Mouse (Mus musculus) CD8-positive naive resting alpha-beta T cell, adult 2 months (primary cell): ENCODE measurements at regions not wholly inside any gene's neighbourhood (a gene's known extent, or its start where the extent isn't known, plus 50 kb on each side); places are given as distances from the start of the nearest gene placed in this dataset.
A peak's percentile ranks its signal among the peaks of the same experiment; 100 is the strongest.

ENCODE experiments used
- DNase-seq, 2 experiments: peaks; one replicate each; pipeline ENCODE4 v3.0.0; 2022; ENCODE audit warnings: low read depth in 2 of 2, low spot score in 2 of 2

DNA sequence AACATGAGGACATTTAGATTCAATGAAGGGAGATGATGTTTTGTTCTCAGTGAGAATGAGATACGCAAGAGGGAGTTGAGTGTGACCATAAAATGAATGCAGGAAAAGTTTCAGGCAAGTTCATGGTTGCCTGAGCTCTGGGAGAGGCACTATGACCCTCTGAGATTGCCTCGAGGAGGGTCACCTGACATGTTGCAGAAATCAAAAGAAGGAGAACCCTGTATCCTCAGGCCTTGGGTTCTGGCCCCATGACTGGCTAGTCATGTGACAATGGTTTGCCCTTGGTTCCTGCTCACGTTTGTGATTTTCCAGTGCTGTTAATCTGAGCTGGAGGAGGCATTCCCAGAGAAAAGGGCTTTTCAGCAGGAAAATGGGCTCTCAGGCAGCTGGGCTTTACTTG lies 98.9 kb downstream of the Mab21l3 start:
- no peak for DNase-seq

DNA sequence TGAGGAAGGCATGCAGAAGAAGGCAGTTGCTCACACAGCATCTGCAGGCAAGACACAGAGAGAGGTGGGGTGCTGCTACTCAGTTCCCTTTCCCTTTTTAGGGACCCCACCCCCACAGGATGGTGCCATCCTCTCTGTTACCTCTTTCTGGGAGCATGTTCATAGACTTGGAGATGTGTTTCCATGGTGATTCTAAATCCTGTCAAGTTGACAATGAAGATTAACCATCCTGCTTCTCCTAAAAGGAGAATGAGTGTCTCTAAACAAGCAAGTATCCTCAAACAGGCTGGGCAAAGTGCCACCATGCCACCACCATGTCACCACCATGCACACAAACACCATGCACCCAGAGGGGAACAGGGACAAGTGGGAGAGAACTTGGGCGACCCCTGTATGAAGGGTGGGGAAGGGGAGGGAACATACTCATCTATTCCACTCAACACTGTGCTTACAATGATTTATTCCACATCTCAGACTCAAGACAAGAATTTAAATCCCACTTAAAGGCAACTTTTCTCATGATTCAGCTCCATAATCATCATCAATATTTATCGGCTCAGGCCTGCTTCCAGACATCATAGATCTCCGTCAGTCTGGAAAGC lies 99.6 kb downstream of the Mab21l3 start:
- DNase-seq = no peak

DNA sequence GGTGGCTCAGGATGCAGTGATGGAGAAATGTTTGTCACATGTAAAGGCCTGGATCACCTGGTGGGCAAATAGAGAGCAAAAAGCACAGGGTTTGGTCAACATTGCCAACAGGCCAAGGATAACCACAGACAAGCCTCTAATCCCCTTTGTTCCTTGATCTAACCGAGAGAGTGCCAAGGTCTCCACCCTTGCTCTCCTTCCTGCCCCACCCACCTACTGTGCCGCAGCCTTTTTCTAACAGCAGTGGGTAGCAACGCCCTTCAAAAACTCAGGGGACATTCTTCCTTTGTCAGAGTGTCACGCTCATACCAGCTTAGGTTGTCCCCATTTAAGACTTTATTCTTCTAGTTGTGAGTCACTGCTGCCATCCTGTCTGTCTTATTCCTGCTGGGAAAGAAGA lies 100.6 kb downstream of the Mab21l3 start:
- DNase-seq = peak; percentile 31 to 52

- no peak for DNase-seq
These were observed 107.9 kb downstream of the Mab21l3 start for GRCm38 (mm10) chr3:101740906-101741305.

DNA sequence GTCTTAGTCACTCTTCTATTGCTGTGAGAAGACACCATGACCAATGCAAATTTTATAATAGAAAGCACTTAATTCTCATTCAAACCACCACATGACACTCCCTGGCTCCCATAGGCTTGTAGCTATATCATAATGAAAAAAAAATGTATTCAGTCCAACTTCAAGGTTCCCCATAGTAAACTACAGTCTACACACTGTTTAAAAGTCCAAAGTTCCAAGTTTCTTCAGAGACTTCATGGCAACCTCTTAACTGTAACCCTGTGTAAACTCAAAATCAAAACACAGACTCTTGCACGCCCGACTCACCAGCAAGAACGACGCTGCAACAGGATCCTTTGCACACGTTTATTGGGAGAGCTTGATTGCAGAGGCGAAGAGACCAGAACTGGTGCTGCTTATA lies 111.6 kb downstream of the Mab21l3 start:
- no peak for DNase-seq

DNA sequence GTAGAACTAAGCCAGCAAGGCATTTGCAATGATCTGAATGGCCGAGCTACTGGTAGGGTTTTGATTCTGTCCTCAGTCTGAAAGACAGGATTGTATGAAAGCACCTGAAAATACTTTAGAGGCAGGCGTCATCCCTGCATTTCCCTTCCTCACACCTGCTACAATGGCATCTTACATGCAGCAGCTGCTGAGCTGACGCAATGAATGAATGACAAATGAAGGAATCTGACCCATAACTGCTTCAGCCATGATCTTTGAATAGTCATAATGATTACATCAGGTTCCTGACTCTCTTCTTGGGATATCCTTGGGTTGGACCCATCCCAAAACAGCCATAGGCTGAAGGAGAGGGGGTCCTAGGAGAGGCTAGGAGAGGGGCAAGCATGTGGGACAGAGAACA lies 119.7 kb downstream of the Mab21l3 start:
- no peak for DNase-seq

DNA sequence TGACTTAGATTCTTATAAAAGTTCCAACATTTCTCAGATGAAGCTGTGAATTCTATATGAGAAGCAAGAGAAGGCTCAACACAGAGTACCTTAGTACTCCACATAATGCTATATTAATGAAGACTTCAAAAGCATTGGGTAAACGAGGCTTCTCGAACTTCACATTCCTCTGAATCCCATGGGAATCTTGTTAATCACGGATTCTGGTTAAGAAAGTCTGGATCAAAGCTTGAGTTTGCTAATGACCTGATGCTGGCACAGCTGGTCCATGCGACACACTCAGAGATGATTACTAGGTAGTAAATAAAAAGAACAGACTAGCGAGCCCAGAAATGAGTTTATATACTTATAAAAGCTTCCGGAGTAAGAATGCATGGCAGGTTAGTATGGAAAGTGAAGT lies 118.4 kb upstream of the Atp1a1 start:
- no peak for DNase-seq

DNA sequence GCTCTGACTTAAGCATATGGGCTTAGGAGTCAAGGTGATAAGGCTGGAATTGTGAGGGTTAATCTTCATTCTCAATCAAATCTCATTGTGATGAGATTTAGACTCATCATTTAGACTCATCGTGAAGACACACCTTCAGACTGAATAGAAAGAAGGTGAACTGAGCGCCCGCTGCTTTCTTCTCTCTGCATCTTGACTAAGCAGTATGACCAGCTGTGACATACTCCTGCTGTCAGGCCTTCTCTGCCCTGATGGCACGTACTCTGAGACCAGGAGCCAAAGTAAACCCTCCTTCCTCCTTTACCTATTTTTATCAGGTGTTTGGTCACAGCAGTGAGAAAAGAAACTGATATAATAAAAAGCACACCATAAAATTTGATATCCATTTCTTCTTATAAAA lies 117.5 kb upstream of the Atp1a1 start:
- DNase-seq = no peak

- no peak for DNase-seq
These were observed 110.9 kb upstream of the Atp1a1 start for GRCm38 (mm10) chr3:101715416-101715815.

- no peak for DNase-seq
These were observed 110.3 kb upstream of the Atp1a1 start for GRCm38 (mm10) chr3:101714810-101715209.

GRCm38 (mm10) chr3:101713669-101714068 lies 109.2 kb upstream of the Atp1a1 start:
- DNase-seq = no peak

- DNase-seq = no peak
These were observed 108.7 kb upstream of the Atp1a1 start for GRCm38 (mm10) chr3:101713138-101713638.

GRCm38 (mm10) chr3:101712666-101713065 lies 108.2 kb upstream of the Atp1a1 start:
- no peak for DNase-seq

- DNase-seq = no peak
These were observed 107.2 kb upstream of the Atp1a1 start for GRCm38 (mm10) chr3:101711594-101712171.

DNA sequence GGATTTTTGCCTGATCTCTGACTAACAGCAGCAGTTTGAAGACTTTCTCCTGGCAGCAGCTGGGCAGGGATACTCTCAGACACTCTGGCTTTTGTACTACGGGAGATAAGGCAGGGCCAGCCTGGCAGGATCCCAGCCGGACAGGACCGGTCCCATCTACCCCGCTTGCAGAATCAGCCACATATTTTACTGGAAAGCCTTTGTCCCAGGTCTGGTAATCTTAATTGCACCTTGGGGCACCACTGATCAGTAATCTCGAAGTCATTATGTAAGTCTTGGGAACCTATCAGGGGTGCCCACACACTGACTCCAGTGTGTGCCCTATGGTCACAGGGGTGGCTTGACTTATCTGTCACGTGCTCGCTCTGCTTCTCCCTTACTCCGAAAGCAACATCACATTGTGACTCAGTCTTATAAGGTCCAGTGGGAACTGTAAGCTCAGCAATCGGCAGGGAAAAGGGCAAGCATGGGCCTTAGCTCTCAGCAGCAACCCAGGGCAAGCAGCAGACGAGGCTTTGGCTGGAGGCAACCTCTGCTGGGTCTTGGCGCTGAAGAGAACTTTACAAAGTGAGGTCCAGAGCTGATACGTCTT lies 105.0 kb upstream of the Atp1a1 start:
- DNase-seq = no peak

DNA sequence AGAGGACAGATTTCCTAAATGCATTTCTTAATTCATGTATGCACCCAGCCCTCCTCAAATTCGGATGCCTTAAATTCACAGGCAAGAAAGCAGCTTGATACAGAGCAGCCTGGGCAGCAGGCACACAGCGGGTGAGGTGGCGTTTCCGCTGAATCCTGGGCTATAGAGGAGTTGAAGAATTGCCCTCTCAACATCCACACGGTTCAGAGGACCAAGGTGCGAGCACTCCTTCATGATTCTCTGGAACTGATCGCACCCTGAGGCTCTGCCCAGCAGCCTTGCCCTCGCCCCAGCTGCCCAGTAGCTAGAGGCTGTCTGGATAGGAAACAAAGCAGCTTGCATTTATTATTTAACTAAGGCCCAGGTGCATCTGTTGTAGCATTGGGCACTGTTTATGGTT lies 104.3 kb upstream of the Atp1a1 start:
- DNase-seq = no peak

DNA sequence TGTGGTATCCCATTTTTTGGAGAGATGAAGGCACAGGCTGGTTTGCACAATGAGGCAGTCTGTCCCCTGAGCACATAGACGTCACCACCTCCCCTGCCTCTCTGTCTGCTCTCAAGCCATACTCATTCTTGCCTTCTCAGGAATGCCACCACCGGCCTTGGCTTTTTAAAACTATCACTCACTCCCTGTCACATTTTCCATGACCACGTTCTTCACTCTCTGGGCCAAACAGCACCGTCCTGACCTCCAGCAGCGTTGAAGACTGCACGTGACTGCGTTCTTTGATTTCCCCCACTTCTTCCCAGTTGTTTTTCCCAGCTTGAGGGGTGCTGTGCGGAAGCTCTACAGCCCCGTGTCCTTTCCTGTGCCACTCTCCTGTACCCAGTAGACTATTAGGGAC lies 100.4 kb upstream of the Atp1a1 start:
- no peak for DNase-seq

DNA sequence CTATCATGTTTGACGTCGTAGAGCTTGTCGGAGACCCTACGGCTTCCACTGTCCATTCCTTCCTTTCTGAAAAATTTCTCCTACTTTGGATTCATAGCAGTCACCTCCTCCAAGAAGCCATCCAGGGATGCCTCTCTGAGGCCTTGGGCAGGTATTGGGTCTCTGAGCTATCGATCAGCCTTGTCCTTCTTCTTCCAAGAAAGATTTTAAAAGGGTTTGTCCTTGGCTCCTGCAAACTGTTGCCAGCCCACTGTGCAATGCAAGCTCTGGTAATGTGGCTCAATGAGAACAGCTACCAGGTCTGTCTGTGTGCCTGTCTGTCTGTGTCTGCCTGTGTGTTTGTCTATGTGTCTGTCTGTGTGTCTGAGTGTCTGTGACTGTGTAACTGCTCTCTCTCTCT lies 99.8 kb upstream of the Atp1a1 start:
- no peak for DNase-seq

GRCm38 (mm10) chr3:101701763-101702173 lies 97.3 kb upstream of the Atp1a1 start:
- DNase-seq = no peak

DNA sequence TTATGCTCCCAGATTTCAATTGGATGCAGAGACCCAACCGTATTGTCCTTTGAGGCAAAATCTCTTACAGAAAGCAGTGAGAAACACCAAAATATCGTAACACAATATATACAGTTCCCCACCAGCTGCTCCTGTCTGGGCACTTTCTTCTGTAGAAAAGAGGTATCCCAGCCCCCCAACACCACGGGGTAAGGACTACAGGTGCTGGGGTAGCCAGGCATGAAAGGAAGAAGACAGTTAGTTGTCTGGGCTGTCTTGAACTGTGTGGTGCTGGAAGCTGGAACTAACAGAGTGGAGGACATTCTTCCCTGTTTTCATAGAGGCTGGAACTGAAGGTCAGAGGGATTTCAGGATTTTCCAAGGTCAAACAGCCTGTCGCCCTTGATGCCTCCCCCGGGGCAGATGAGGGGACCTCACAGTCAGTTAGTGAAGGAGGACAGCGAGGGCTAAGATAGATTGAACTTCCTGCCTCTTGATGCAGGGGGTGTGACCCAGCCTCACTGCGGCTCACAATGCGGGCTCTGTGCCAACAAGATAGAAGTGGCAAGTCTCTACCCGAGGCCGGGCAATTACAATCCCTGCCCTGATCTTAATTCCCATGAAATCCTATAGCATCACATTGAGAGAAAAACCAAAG lies 96.6 kb upstream of the Atp1a1 start:
- peak; percentile 39 to 63 for DNase-seq

- no peak for DNase-seq
These were observed 95.6 kb upstream of the Atp1a1 start for GRCm38 (mm10) chr3:101699929-101700681.

GRCm38 (mm10) chr3:101696832-101697231 lies 92.3 kb upstream of the Atp1a1 start:
- DNase-seq = no peak
